Mouse (Mus musculus) frontal cortex, postnatal 36 days (tissue): ENCODE measurements around the gene Ubqln4.

Experiments used
- DNase-seq, 2 experiments: peaks; one replicate each; pipeline ENCODE4 v3.0.0; 2022; ENCODE audit warnings: low spot score in 2 of 2

The Ubqln4 gene

GRCm38 (mm10) chr3:88542486-88542885, 11.1 kb upstream of the Ubqln4 start:
- DNase-seq: no peak

GRCm38 (mm10) chr3:88543174-88543573, 10.4 kb upstream of the Ubqln4 start:
- DNase-seq: no peak

- DNase-seq: no peak
Measured at GRCm38 (mm10) chr3:88543651-88544410, 9.7 kb upstream of the Ubqln4 start.

GRCm38 (mm10) chr3:88544514-88544913, 9.0 kb upstream of the Ubqln4 start:
- no peak for DNase-seq

- DNase-seq: no peak
Measured at GRCm38 (mm10) chr3:88544955-88545591, 8.5 kb upstream of the Ubqln4 start.

- no peak for DNase-seq
Measured at GRCm38 (mm10) chr3:88546674-88547418, 6.7 kb upstream of the Ubqln4 start.

GRCm38 (mm10) chr3:88548180-88548917, 5.2 kb upstream of the Ubqln4 start, which contains the start of gene Rab25:
Rab25 (minus strand) TSS chr3:88548300.
- DNase-seq: no peak

GRCm38 (mm10) chr3:88551586-88551985, 2.0 kb upstream of the Ubqln4 start:
- no peak for DNase-seq

- DNase-seq: no peak
Measured at GRCm38 (mm10) chr3:88552082-88552645, 1.4 kb upstream of the Ubqln4 start.

GRCm38 (mm10) chr3:88552676-88553524, 658 bp upstream of the Ubqln4 start, which contains the start of gene Lamtor2:
Lamtor2 (minus strand) TSS chr3:88553074.
- DNase-seq: peak; percentile 98 to 99

- DNase-seq: peak; percentile 45 to 54
Measured at GRCm38 (mm10) chr3:88553880-88554586, 475 bp downstream of the Ubqln4 start.

GRCm38 (mm10) chr3:88555069-88555605, 1.6 kb downstream of the Ubqln4 start:
- no peak for DNase-seq

GRCm38 (mm10) chr3:88555731-88556130, 2.2 kb downstream of the Ubqln4 start:
- no peak for DNase-seq

- no peak for DNase-seq
Measured at GRCm38 (mm10) chr3:88556616-88557015, 3.1 kb downstream of the Ubqln4 start.

GRCm38 (mm10) chr3:88559596-88559995, 6.0 kb downstream of the Ubqln4 start:
- no peak for DNase-seq

- DNase-seq: no peak
Measured at GRCm38 (mm10) chr3:88561989-88562388, 8.4 kb downstream of the Ubqln4 start.

GRCm38 (mm10) chr3:88563442-88563841, 9.9 kb downstream of the Ubqln4 start:
- DNase-seq: no peak

- no peak for DNase-seq
Measured at GRCm38 (mm10) chr3:88563966-88564365, 10.4 kb downstream of the Ubqln4 start.

GRCm38 (mm10) chr3:88566116-88566515, 12.6 kb downstream of the Ubqln4 start:
- no peak for DNase-seq
